Mouse (Mus musculus) embryonic facial prominence, embryonic 10.5 days (tissue): ENCODE data around the gene Syt13. TPM values are rescaled to one million over a fixed set of nuclear protein-coding genes. Genes with fewer than 3 reads are reported as not detected.

ENCODE experiments used
- DNase-seq: peaks from one replicate; pipeline ENCODE4 v3.0.0-alpha.2; 2017; ENCODE audit warnings: low spot score
- H3K27ac ChIP-seq: fragments of 300-500 bp; sonication (generic); replicated peaks from 2 replicates; pipeline ENCODE4 v1.5.1; 2016; ENCODE audit warnings: mild to moderate bottlenecking
- H3K27me3 ChIP-seq: fragments of 300-500 bp; sonication (generic); replicated peaks from 2 replicates; pipeline ENCODE4 v1.6.1; 2016; ENCODE audit warnings: low read depth, mild to moderate bottlenecking; ENCODE audit not compliant: poor library complexity, severe bottlenecking
- H3K36me3 ChIP-seq: fragments of 300-500 bp; sonication (generic); replicated peaks from 2 replicates; pipeline ENCODE4 v1.6.1; 2016; ENCODE audit warnings: mild to moderate bottlenecking, moderate library complexity
- H3K4me1 ChIP-seq: fragments of 300-500 bp; sonication (generic); 2 replicates; pipeline ENCODE4 v1.6.1; 2016
- H3K4me3 ChIP-seq: fragments of 300-500 bp; sonication (generic); 2 replicates; pipeline ENCODE4 v1.5.1; 2016; ENCODE audit warnings: mild to moderate bottlenecking, moderate library complexity
- H3K9me3 ChIP-seq: fragments of 300-500 bp; sonication (generic); 2 replicates; pipeline ENCODE4 v1.6.1; 2016; ENCODE audit warnings: mild to moderate bottlenecking
- WGBS: fragments of 180-500 bp; shearing (Covaris S2); methylation state at CpG from one replicate; pipeline ENCODE4 v1.1.7; 2016; 5-methylcytosine and 5-hydroxymethylcytosine counted together
- polyA plus RNA-seq: library from polyadenylated mRNA; unstranded; fragments of >200 nt; fragmentation: Nextera tagmentation; extraction: Ambion mirVana; gene quantifications from 2 replicates; pipeline ENCODE4 v1.2.1, GENCODE M21; 2016

The Syt13 gene
- polyA plus RNA-seq, 1 experiment from 2014 or later = 10.2 TPM

- no peaks in the 10 kb centered on the region for H3K4me1 ChIP-seq
- H3K4me3 ChIP-seq = no peak overlapping the region
- WGBS = 81% methylated on average over 4 of the region's 4 CpGs
- no peaks in the 10 kb centered on the region for H3K9me3 ChIP-seq
- H3K27me3 ChIP-seq = no peaks in the 10 kb centered on the region
- H3K27ac ChIP-seq = no peak overlapping the region
- no peak for DNase-seq
- peaks cover 53% of the 10 kb centered on the region for H3K36me3 ChIP-seq
These were observed 90.1 kb downstream of the Syt13 start for GRCm38 (mm10) chr2:93005028-93005427.

Other genes with a start within 250 kb of the Syt13 start
- gene Prdm11, start 131.1 kb downstream of the Syt13 start, polyA plus RNA-seq = 2.9 and 3.5 TPM in 2 replicates